16 mouse cellular contexts compared by ENCODE assay signal in genomic region chr9:63789386-63789785, GRCm38 (mm10). TPM values are rescaled to one million over a fixed set of nuclear protein-coding genes. Genes with fewer than 3 reads are reported as not detected.
DNase-seq lines count a peak whose midpoint lies in the region; ATAC-seq and TF ChIP-seq lines count a peak whose summit lies in the region.
"Had no signal": no experiment of that assay in that cellular context is flagged by ENCODE, and none has a peak within 500 bp of the region (broad histone marks: within the 10 kb centered on the region; RNA-seq: fewer than 3 reads in every experiment).

No protein-coding gene starts in this region.

- no peak overlapping the region for H3K27ac ChIP-seq in heart, embryonic 11.5 days (ENCODE audit: low read depth, low read length)
- 0 out of 2 replicates have a peak overlapping the region, but pooled peaks have one; percentile 43 for H3K27ac ChIP-seq in brown adipose tissue, adult 24 weeks (replicated peaks; ENCODE audit: low read depth, low read length)
- no peak overlapping the region for H3K27ac ChIP-seq in heart, postnatal 0 days (ENCODE audit: low read depth)
- H3K27ac ChIP-seq: forebrain, embryonic 15.5 days; heart, embryonic 15.5 days; intestine, embryonic 15.5 days; left cerebral cortex, adult 2 months; midbrain, embryonic 15.5 days; neural tube, embryonic 15.5 days had no signal

- H3K9ac ChIP-seq in heart, embryonic 11.5 days (ENCODE audit: low read depth, low read length): no peak overlapping the region
- H3K9ac ChIP-seq in heart, postnatal 0 days (replicated peaks; ENCODE audit: low read depth, low read length): no peak overlapping the region
- H3K9ac ChIP-seq: forebrain, embryonic 15.5 days; heart, embryonic 15.5 days; intestine, embryonic 15.5 days; midbrain, embryonic 15.5 days; neural tube, embryonic 15.5 days had no signal

- no peaks in the 10 kb centered on the region for H3K27me3 ChIP-seq in heart, embryonic 11.5 days (ENCODE audit: control insufficient read depth, insufficient read depth, low read length)
- H3K27me3 ChIP-seq in heart, postnatal 0 days (ENCODE audit: control insufficient read depth, insufficient read depth, low read length): peaks cover 22% of the 10 kb centered on the region; the same call in 1 of the 2 replicates
- H3K27me3 ChIP-seq: forebrain, embryonic 15.5 days; heart, embryonic 15.5 days; intestine, embryonic 15.5 days; midbrain, embryonic 15.5 days; neural tube, embryonic 15.5 days had no signal

- peak; percentile 72 to 84 for DNase-seq in heart, adult 18-20 months
- peak; percentile 55 for DNase-seq in heart, postnatal 0 days (ENCODE audit: low spot score)
- DNase-seq in kidney, postnatal 36 days: peak; percentile 34 to 49
- no peak for DNase-seq in urinary bladder, postnatal 10 days (ENCODE audit: low spot score)
- no peak for DNase-seq in urinary bladder, adult 18-20 months (ENCODE audit: low spot score in 2 of 2)
- DNase-seq: adrenal gland, postnatal 14 days; cerebellum, adult 11-12 months had no signal

- H3K9me3 ChIP-seq in heart, embryonic 11.5 days (replicated peaks; ENCODE audit: control insufficient read depth, low read length): no peaks in the 10 kb centered on the region
- no peaks in the 10 kb centered on the region for H3K9me3 ChIP-seq in heart, postnatal 0 days (replicated peaks; ENCODE audit: control insufficient read depth, low read length)
- H3K9me3 ChIP-seq: forebrain, embryonic 15.5 days; heart, embryonic 15.5 days; intestine, embryonic 15.5 days; midbrain, embryonic 15.5 days; neural tube, embryonic 15.5 days had no signal

- TF ChIP-seq CTCF in heart, postnatal 0 days (IDR thresholded peaks at IDR 0.05; ENCODE audit: low read depth): no peak

- 54% methylated on average over 7 of the region's 7 CpGs for WGBS in heart, embryonic 11.5 days (ENCODE audit: insufficient replicate concordance)
- 40% methylated on average over 7 of the region's 7 CpGs for WGBS in heart, postnatal 0 days

- ATAC-seq in heart, embryonic 11.5 days (replicated peaks; ENCODE audit: insufficient number of reproducible peaks, low FRiP score, low TSS enrichment): no peak
- ATAC-seq in heart, postnatal 0 days (ENCODE audit: insufficient read depth, low read depth): no peak
- ATAC-seq: CD4-positive, CD25-positive, alpha-beta regulatory T cell, adult 4 months; forebrain, embryonic 15.5 days; intestine, embryonic 15.5 days; midbrain, embryonic 15.5 days had no signal

- peak; percentile 27; the same call in 1 of the 2 replicates for TF ChIP-seq EP300 in heart, postnatal 0 days (IDR thresholded peaks at IDR 0.05; ENCODE audit: low read depth)

- no peak overlapping the region for H3K4me2 ChIP-seq in heart, embryonic 11.5 days
- H3K4me2 ChIP-seq in heart, postnatal 0 days (ENCODE audit: low read depth, low read length): no peak overlapping the region
- H3K4me2 ChIP-seq: forebrain, embryonic 15.5 days; heart, embryonic 15.5 days; intestine, embryonic 15.5 days; midbrain, embryonic 15.5 days; neural tube, embryonic 15.5 days had no signal

- H3K36me3 ChIP-seq in heart, embryonic 11.5 days (ENCODE audit: control insufficient read depth, insufficient read depth, low read length): no peaks in the 10 kb centered on the region
- no peaks in the 10 kb centered on the region for H3K36me3 ChIP-seq in heart, postnatal 0 days (replicated peaks; ENCODE audit: control insufficient read depth, insufficient read depth, low read length)
- H3K36me3 ChIP-seq: forebrain, embryonic 15.5 days; heart, embryonic 15.5 days; intestine, embryonic 15.5 days; midbrain, embryonic 15.5 days; neural tube, embryonic 15.5 days had no signal

- H3K4me3 ChIP-seq in heart, embryonic 11.5 days (ENCODE audit: low read depth, low read length): no peak overlapping the region
- no peak overlapping the region for H3K4me3 ChIP-seq in brown adipose tissue, adult 24 weeks (ENCODE audit: insufficient read depth, low read depth, low read length)
- no peak overlapping the region for H3K4me3 ChIP-seq in heart, postnatal 0 days (ENCODE audit: low read depth, low read length)
- H3K4me3 ChIP-seq: forebrain, embryonic 15.5 days; heart, embryonic 15.5 days; intestine, embryonic 15.5 days; left cerebral cortex, adult 2 months; midbrain, embryonic 15.5 days; neural tube, embryonic 15.5 days had no signal

- peaks cover 48% of the 10 kb centered on the region for H3K4me1 ChIP-seq in heart, embryonic 11.5 days (ENCODE audit: control insufficient read depth, insufficient read depth, low read length)
- peaks cover 35% of the 10 kb centered on the region for H3K4me1 ChIP-seq in brown adipose tissue, adult 24 weeks (ENCODE audit: control insufficient read depth, insufficient read depth, insufficient read length, low read length)
- peaks cover 22% of the 10 kb centered on the region for H3K4me1 ChIP-seq in heart, postnatal 0 days (ENCODE audit: control insufficient read depth, insufficient read depth)
- H3K4me1 ChIP-seq: midbrain, embryonic 15.5 days had no signal

RNA-seq across cellular contexts. Expression of gene Smad3, which starts 31.6 kb away (rescaled TPM):
- 10 to 100 TPM in 1 of 2 experiments, 1 to 10 TPM in 1; 9.1 to 10.3 TPM for total RNA-seq in heart, adult 18-20 months (2021)
- 9.7 and 11.4 TPM in 2 replicates for polyA plus RNA-seq in heart, embryonic 11.5 days (2014; fragmentation: Nextera tagmentation; extraction: Ambion mirVana)
- 6.3 and 10.3 TPM in 2 replicates for polyA plus RNA-seq in brown adipose tissue, adult 24 weeks (2012; ENCODE audit: insufficient read depth, insufficient read length, missing spikeins)
- total RNA-seq in heart, postnatal 0 days (2014; rRNA removed; ENCODE audit: low replicate concordance): 25.9 and 30.2 TPM in 2 replicates
- polyA plus RNA-seq in heart, postnatal 0 days (2015; fragmentation: Nextera tagmentation; extraction: Ambion mirVana): 6.0 and 6.4 TPM in 2 replicates

Comparison
In these comparisons a context has a peak if more than half of its experiments do, and no peak if none do; other contexts are left out.
1. DNase-seq: peak in heart, adult 18-20 months (2 of 2), heart, postnatal 0 days (single experiment) and kidney, postnatal 36 days (2 of 2); none in urinary bladder, postnatal 10 days (single experiment) and urinary bladder, adult 18-20 months (0 of 2).